ENCODE assay signal across 9 mouse cellular contexts in the genomic region with DNA sequence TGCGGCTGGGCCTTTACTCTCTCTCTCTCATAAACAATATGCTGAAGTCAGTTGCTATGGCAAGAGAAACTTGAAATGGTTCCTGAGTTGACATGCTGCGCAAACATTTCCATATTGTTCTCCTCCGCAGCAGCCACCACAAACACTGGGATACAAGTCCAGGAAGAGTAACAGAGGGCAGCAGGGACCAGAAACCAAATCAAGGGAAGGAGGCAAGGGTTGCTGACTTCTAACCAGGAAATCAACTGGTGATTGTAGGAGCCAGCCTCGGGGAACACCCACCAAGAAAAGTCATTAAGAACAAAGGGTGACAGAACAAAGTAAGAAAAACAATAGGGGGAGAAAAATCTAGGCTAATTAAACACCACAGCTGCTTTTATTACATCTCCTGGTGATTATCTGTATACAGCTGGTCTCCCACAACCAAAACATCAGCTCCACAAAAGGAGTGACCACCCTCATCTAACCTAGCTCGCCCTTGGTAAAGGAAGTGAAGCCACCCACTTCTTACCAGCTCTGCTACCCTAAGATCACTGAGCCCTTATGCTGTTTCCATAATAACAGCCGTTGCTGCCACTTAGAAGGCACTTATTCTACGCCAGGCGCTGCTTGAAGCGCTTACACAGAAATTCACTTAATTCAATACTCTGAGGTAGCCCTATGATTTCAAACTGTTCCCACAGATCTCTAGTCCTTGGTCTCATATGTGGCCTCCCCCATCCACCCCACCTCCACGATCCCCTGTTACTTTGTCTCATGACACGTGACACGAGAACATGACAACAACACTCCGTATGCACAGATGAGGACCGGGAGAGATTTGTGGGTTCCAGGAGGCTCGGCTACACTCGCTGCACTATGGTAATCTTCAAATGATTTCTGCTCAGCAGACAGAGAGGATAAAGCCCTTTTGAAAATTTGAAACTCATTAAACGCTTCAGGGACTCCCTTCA. TPM values are rescaled to one million over a fixed set of nuclear protein-coding genes. Genes with fewer than 3 reads are reported as not detected.
DNase-seq lines count a peak whose midpoint lies in the region; ATAC-seq and TF ChIP-seq lines count a peak whose summit lies in the region.
"Had no signal": no experiment of that assay in that cellular context is flagged by ENCODE, and none has a peak within 500 bp of the region (broad histone marks: within the 10 kb centered on the region; RNA-seq: fewer than 3 reads in every experiment).

No protein-coding gene starts in this region.

- TF ChIP-seq CTCF in embryonic fibroblast, embryonic 13.5 days (IDR thresholded peaks at IDR 0.05; ENCODE audit: borderline replicate concordance, insufficient read depth, low read length) = no peak

- no peaks in the 10 kb centered on the region for H3K27me3 ChIP-seq in kidney, embryonic 16.5 days (ENCODE audit: insufficient read depth, low read length)
- no peaks in the 10 kb centered on the region for H3K27me3 ChIP-seq in limb, embryonic 12.5 days
- no peaks in the 10 kb centered on the region for H3K27me3 ChIP-seq in neural tube, embryonic 13.5 days

- 19% methylated on average over 17 of the region's 17 CpGs for WGBS in kidney, embryonic 16.5 days
- 35% methylated on average over 17 of the region's 17 CpGs for WGBS in limb, embryonic 12.5 days
- 19% methylated on average over 17 of the region's 17 CpGs for WGBS in neural tube, embryonic 13.5 days

- H3K4me2 ChIP-seq in kidney, embryonic 16.5 days (replicated peaks; ENCODE audit: low read depth, low read length) = peak overlapping the region; percentile 82
- H3K4me2 ChIP-seq in limb, embryonic 12.5 days = peak overlapping the region; percentile 86
- peak overlapping the region; percentile 94 for H3K4me2 ChIP-seq in neural tube, embryonic 13.5 days

- no peak for DNase-seq in kidney, postnatal 36 days
- DNase-seq in thymus, adult 18-20 months = no peak
- DNase-seq in cerebellum, adult 9-10 months = no peak
- DNase-seq: gastrocnemius, postnatal 25 days had no signal

- H3K4me1 ChIP-seq in kidney, embryonic 16.5 days (ENCODE audit: insufficient read depth, low read length) = peaks cover 29% of the 10 kb centered on the region
- peaks cover 10% of the 10 kb centered on the region for H3K4me1 ChIP-seq in embryonic fibroblast, embryonic 13.5 days (ENCODE audit: control insufficient read depth, insufficient read depth, low read length)
- peaks cover 30% of the 10 kb centered on the region for H3K4me1 ChIP-seq in limb, embryonic 12.5 days (replicated peaks)
- H3K4me1 ChIP-seq in neural tube, embryonic 13.5 days (replicated peaks) = peaks cover 29% of the 10 kb centered on the region

- TF ChIP-seq POLR2A in embryonic fibroblast, embryonic 13.5 days (IDR thresholded peaks at IDR 0.05; ENCODE audit: low read depth, low read length) = no peak

- peak overlapping the region; percentile 86 for H3K27ac ChIP-seq in kidney, embryonic 16.5 days (ENCODE audit: low read length)
- H3K27ac ChIP-seq in embryonic fibroblast, embryonic 13.5 days (ENCODE audit: insufficient read depth, low read length) = no peak overlapping the region
- H3K27ac ChIP-seq in limb, embryonic 12.5 days = peak overlapping the region; percentile 83
- peak overlapping the region; percentile 71; the same call in 1 of the 2 replicates for H3K27ac ChIP-seq in neural tube, embryonic 13.5 days (replicated peaks)

- peak overlapping the region; percentile 95 for H3K9ac ChIP-seq in kidney, embryonic 16.5 days (replicated peaks; ENCODE audit: low read length)
- H3K9ac ChIP-seq in limb, embryonic 12.5 days (replicated peaks) = peak overlapping the region; percentile 92
- H3K9ac ChIP-seq in neural tube, embryonic 13.5 days = peak overlapping the region; percentile 92

- H3K9me3 ChIP-seq in kidney, embryonic 16.5 days (ENCODE audit: low read length) = no peaks in the 10 kb centered on the region
- no peaks in the 10 kb centered on the region for H3K9me3 ChIP-seq in limb, embryonic 12.5 days
- H3K9me3 ChIP-seq in neural tube, embryonic 13.5 days = no peaks in the 10 kb centered on the region

- no peak for ATAC-seq in kidney, embryonic 16.5 days (ENCODE audit: low FRiP score, low TSS enrichment)
- ATAC-seq in limb, embryonic 12.5 days (ENCODE audit: insufficient number of reproducible peaks, insufficient read depth, low FRiP score, low TSS enrichment, low read depth) = no peak
- ATAC-seq in neural tube, embryonic 13.5 days (ENCODE audit: low read depth) = no peak
- no peak for ATAC-seq in erythroblast, adult 5-6 weeks (replicated peaks; ENCODE audit: low FRiP score, poor library complexity, severe bottlenecking)

- peak overlapping the region; percentile 82 for H3K4me3 ChIP-seq in kidney, embryonic 16.5 days (ENCODE audit: low read length)
- H3K4me3 ChIP-seq in embryonic fibroblast, embryonic 13.5 days (ENCODE audit: insufficient read depth, low read length) = peak overlapping the region; percentile 58
- peak overlapping the region; percentile 80 for H3K4me3 ChIP-seq in limb, embryonic 12.5 days (replicated peaks)
- H3K4me3 ChIP-seq in neural tube, embryonic 13.5 days = peak overlapping the region; percentile 81

- H3K36me3 ChIP-seq in kidney, embryonic 16.5 days (ENCODE audit: insufficient read depth, low read length) = no peaks in the 10 kb centered on the region
- no peaks in the 10 kb centered on the region for H3K36me3 ChIP-seq in limb, embryonic 12.5 days
- no peaks in the 10 kb centered on the region for H3K36me3 ChIP-seq in neural tube, embryonic 13.5 days

RNA-seq across cellular contexts. Expression of a gene that starts 1.1 kb away (rescaled TPM):
- 49.6 and 51.1 TPM in 2 replicates for polyA plus RNA-seq in kidney, embryonic 16.5 days (2015; fragmentation: Nextera tagmentation; extraction: Ambion mirVana)
- 21.5 and 24.7 TPM in 2 replicates for polyA plus RNA-seq in embryonic fibroblast, embryonic 13.5 days (2011; ENCODE audit: insufficient read length, low read depth, missing spikeins)
- 34.8 and 36.9 TPM in 2 replicates for polyA plus RNA-seq in limb, embryonic 12.5 days (2016; fragmentation: Nextera tagmentation; extraction: Ambion mirVana)
- 27.8 and 31.9 TPM in 2 replicates for polyA plus RNA-seq in neural tube, embryonic 13.5 days (2015; fragmentation: Nextera tagmentation; extraction: Ambion mirVana)
- not detected in 2 replicates for total RNA-seq in erythroblast, adult 5-6 weeks (2015; ENCODE audit: low replicate concordance)
- 0.17 and 0.42 TPM in 2 replicates for total RNA-seq in erythroblast, adult 5-6 weeks (2017; ENCODE audit: low replicate concordance)

RNA-seq across cellular contexts. Expression of a gene that starts 22.9 kb away (rescaled TPM):
- polyA plus RNA-seq in kidney, embryonic 16.5 days (2015; fragmentation: Nextera tagmentation; extraction: Ambion mirVana) = 39.3 and 39.9 TPM in 2 replicates
- 0.28 and 0.35 TPM in 2 replicates for polyA plus RNA-seq in embryonic fibroblast, embryonic 13.5 days (2011; ENCODE audit: insufficient read length, low read depth, missing spikeins)
- 28.2 and 30.6 TPM in 2 replicates for polyA plus RNA-seq in limb, embryonic 12.5 days (2016; fragmentation: Nextera tagmentation; extraction: Ambion mirVana)
- polyA plus RNA-seq in neural tube, embryonic 13.5 days (2015; fragmentation: Nextera tagmentation; extraction: Ambion mirVana) = 5.4 and 5.5 TPM in 2 replicates
- total RNA-seq in erythroblast, adult 5-6 weeks (2015; ENCODE audit: low replicate concordance) = 2.3 TPM in 1 of 2 replicates, not detected in the other
- not detected in 2 replicates for total RNA-seq in erythroblast, adult 5-6 weeks (2017; ENCODE audit: low replicate concordance)

RNA-seq across cellular contexts. Expression of a gene that starts 24.3 kb away (rescaled TPM):
- polyA plus RNA-seq in kidney, embryonic 16.5 days (2015; fragmentation: Nextera tagmentation; extraction: Ambion mirVana) = 22.2 and 24.8 TPM in 2 replicates
- 8.5 and 10.0 TPM in 2 replicates for polyA plus RNA-seq in embryonic fibroblast, embryonic 13.5 days (2011; ENCODE audit: insufficient read length, low read depth, missing spikeins)
- polyA plus RNA-seq in limb, embryonic 12.5 days (2016; fragmentation: Nextera tagmentation; extraction: Ambion mirVana) = 25.3 and 28.9 TPM in 2 replicates
- polyA plus RNA-seq in neural tube, embryonic 13.5 days (2015; fragmentation: Nextera tagmentation; extraction: Ambion mirVana) = 239 and 296 TPM in 2 replicates
- total RNA-seq in erythroblast, adult 5-6 weeks (2015; ENCODE audit: low replicate concordance) = not detected in 2 replicates
- not detected in 2 replicates for total RNA-seq in erythroblast, adult 5-6 weeks (2017; ENCODE audit: low replicate concordance)
